In the genomic region with DNA sequence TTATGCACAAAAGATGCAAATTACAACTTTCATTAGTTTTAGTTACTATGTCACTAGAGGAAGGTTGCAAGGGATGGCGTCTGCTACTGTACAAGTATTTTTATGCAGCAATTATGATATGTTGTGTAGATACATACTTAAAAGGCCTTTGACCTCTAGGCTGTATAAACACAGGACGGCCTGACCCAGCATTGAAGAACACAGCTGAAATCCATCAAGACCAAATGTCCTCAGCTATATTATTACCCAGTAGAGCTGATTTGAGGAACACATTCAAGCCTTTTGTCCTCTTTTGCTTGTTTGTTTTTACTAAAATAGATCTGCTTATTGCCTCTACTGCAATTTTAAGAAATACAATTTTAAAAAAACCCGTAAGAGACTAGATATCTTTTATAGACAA, we compare ENCODE assay signal across 22 mouse cellular contexts.
DNase-seq lines count a peak whose midpoint lies in the region; ATAC-seq and TF ChIP-seq lines count a peak whose summit lies in the region.
"Had no signal": no experiment of that assay in that cellular context is flagged by ENCODE, and none has a peak within 500 bp of the region (broad histone marks: within the 10 kb centered on the region; RNA-seq: fewer than 3 reads in every experiment).

No protein-coding gene starts in this region.

- 0 out of 2 replicates have a peak, but pooled peaks have one; percentile 70 for ATAC-seq in kidney, embryonic 16.5 days (ENCODE audit: low FRiP score, low TSS enrichment)
- ATAC-seq in lung, embryonic 14.5 days (ENCODE audit: insufficient read depth): no peak
- no peak for ATAC-seq in midbrain, embryonic 11.5 days (ENCODE audit: low FRiP score)
- ATAC-seq in midbrain, embryonic 14.5 days (ENCODE audit: low FRiP score, low TSS enrichment): no peak
- ATAC-seq: activated CD4-positive, CD25-positive, alpha-beta regulatory T cell, adult 4 months; CD4-positive, CD25-positive, alpha-beta regulatory T cell, adult 4 months; forebrain, embryonic 13.5 days; forebrain, embryonic 15.5 days; Patski had no signal

- no peak overlapping the region for H3K9ac ChIP-seq in kidney, embryonic 16.5 days (replicated peaks; ENCODE audit: low read length)
- no peak overlapping the region for H3K9ac ChIP-seq in lung, embryonic 14.5 days
- no peak overlapping the region for H3K9ac ChIP-seq in midbrain, embryonic 11.5 days (ENCODE audit: low read length)
- H3K9ac ChIP-seq in midbrain, embryonic 14.5 days (replicated peaks; ENCODE audit: low read length): no peak overlapping the region
- H3K9ac ChIP-seq: embryonic facial prominence, embryonic 12.5 days; forebrain, embryonic 13.5 days; forebrain, embryonic 15.5 days had no signal

- no peaks in the 10 kb centered on the region for H3K27me3 ChIP-seq in kidney, embryonic 16.5 days (ENCODE audit: insufficient read depth, low read length)
- H3K27me3 ChIP-seq in lung, embryonic 14.5 days (ENCODE audit: insufficient read depth, low read length): no peaks in the 10 kb centered on the region
- H3K27me3 ChIP-seq in midbrain, embryonic 11.5 days (ENCODE audit: control insufficient read depth, insufficient read depth, low read length): no peaks in the 10 kb centered on the region
- no peaks in the 10 kb centered on the region for H3K27me3 ChIP-seq in midbrain, embryonic 14.5 days (ENCODE audit: control insufficient read depth, insufficient read depth, low read length)
- H3K27me3 ChIP-seq: CH12.LX; embryonic facial prominence, embryonic 12.5 days; forebrain, embryonic 13.5 days; forebrain, embryonic 15.5 days had no signal

- H3K4me3 ChIP-seq in kidney, embryonic 16.5 days (ENCODE audit: low read length): no peak overlapping the region
- H3K4me3 ChIP-seq in lung, embryonic 14.5 days (ENCODE audit: low read depth, low read length): no peak overlapping the region
- H3K4me3 ChIP-seq in midbrain, embryonic 11.5 days (ENCODE audit: low read depth, low read length): no peak overlapping the region
- H3K4me3 ChIP-seq in midbrain, embryonic 14.5 days (replicated peaks; ENCODE audit: low read depth, low read length): no peak overlapping the region
- H3K4me3 ChIP-seq: embryonic facial prominence, embryonic 10.5 days; embryonic facial prominence, embryonic 12.5 days; forebrain, embryonic 13.5 days; forebrain, embryonic 15.5 days had no signal

- H3K36me3 ChIP-seq in kidney, embryonic 16.5 days (ENCODE audit: insufficient read depth, low read length): no peaks in the 10 kb centered on the region
- H3K36me3 ChIP-seq in lung, embryonic 14.5 days (ENCODE audit: insufficient read depth): no peaks in the 10 kb centered on the region
- no peaks in the 10 kb centered on the region for H3K36me3 ChIP-seq in midbrain, embryonic 11.5 days (ENCODE audit: control insufficient read depth, insufficient read depth, low read length)
- no peaks in the 10 kb centered on the region for H3K36me3 ChIP-seq in midbrain, embryonic 14.5 days (ENCODE audit: control insufficient read depth, insufficient read depth, low read length)
- H3K36me3 ChIP-seq: embryonic facial prominence, embryonic 10.5 days; embryonic facial prominence, embryonic 12.5 days; forebrain, embryonic 15.5 days; G1E had no signal

- WGBS in kidney, embryonic 16.5 days: 57% methylated on average over 3 of the region's 3 CpGs
- WGBS in lung, embryonic 14.5 days: 48% methylated on average over 3 of the region's 3 CpGs
- WGBS in midbrain, embryonic 11.5 days: 77% methylated on average over 3 of the region's 3 CpGs
- 86% methylated on average over 3 of the region's 3 CpGs for WGBS in midbrain, embryonic 14.5 days

- H3K9me3 ChIP-seq in kidney, embryonic 16.5 days (ENCODE audit: low read length): no peaks in the 10 kb centered on the region
- H3K9me3 ChIP-seq in lung, embryonic 14.5 days (ENCODE audit: low read depth, low read length): no peaks in the 10 kb centered on the region
- H3K9me3 ChIP-seq in midbrain, embryonic 11.5 days (ENCODE audit: control insufficient read depth, low read length): no peaks in the 10 kb centered on the region
- no peaks in the 10 kb centered on the region for H3K9me3 ChIP-seq in midbrain, embryonic 14.5 days (ENCODE audit: control insufficient read depth, low read length)
- H3K9me3 ChIP-seq: embryonic facial prominence, embryonic 10.5 days; embryonic facial prominence, embryonic 12.5 days; forebrain, embryonic 13.5 days; forebrain, embryonic 15.5 days; G1E had no signal

- no peak overlapping the region for H3K4me2 ChIP-seq in kidney, embryonic 16.5 days (replicated peaks; ENCODE audit: low read depth, low read length)
- no peak overlapping the region for H3K4me2 ChIP-seq in lung, embryonic 14.5 days
- H3K4me2 ChIP-seq in midbrain, embryonic 11.5 days: no peak overlapping the region
- H3K4me2 ChIP-seq in midbrain, embryonic 14.5 days (ENCODE audit: low read length): no peak overlapping the region
- H3K4me2 ChIP-seq: embryonic facial prominence, embryonic 12.5 days; forebrain, embryonic 13.5 days; forebrain, embryonic 15.5 days had no signal

- TF ChIP-seq CTCF in lung, embryonic 14.5 days (IDR thresholded peaks at IDR 0.05; ENCODE audit: low read depth): no peak

- DNase-seq in kidney, postnatal 36 days: no peak
- DNase-seq in lung, embryonic 14.5 days: peak; percentile 28
- no peak for DNase-seq in lung, postnatal 10 days
- peak; percentile 61 for DNase-seq in midbrain, embryonic 11.5 days (ENCODE audit: low spot score, missing footprints)
- no peak for DNase-seq in midbrain, embryonic 14.5 days
- DNase-seq: adrenal gland, adult 8-10 months; adrenal gland, postnatal 14 days; adrenal gland, postnatal 36 days; B cell, adult 2 months; cerebellum, adult 11-12 months; cerebellum, adult 2 months; cerebellum, postnatal 25 days had no signal

- no peaks in the 10 kb centered on the region for H3K4me1 ChIP-seq in kidney, embryonic 16.5 days (ENCODE audit: insufficient read depth, low read length)
- no peaks in the 10 kb centered on the region for H3K4me1 ChIP-seq in lung, embryonic 14.5 days (ENCODE audit: insufficient read depth)
- no peaks in the 10 kb centered on the region for H3K4me1 ChIP-seq in midbrain, embryonic 11.5 days (ENCODE audit: control insufficient read depth, insufficient read depth, low read length)
- H3K4me1 ChIP-seq in midbrain, embryonic 14.5 days (ENCODE audit: control insufficient read depth, insufficient read depth, low read length): no peaks in the 10 kb centered on the region
- H3K4me1 ChIP-seq: embryonic facial prominence, embryonic 10.5 days; embryonic facial prominence, embryonic 12.5 days; forebrain, embryonic 13.5 days; forebrain, embryonic 15.5 days had no signal

- H3K27ac ChIP-seq in kidney, embryonic 16.5 days (ENCODE audit: low read length): no peak overlapping the region
- no peak overlapping the region for H3K27ac ChIP-seq in lung, embryonic 14.5 days (ENCODE audit: low read depth)
- no peak overlapping the region for H3K27ac ChIP-seq in midbrain, embryonic 11.5 days (ENCODE audit: low read depth, low read length)
- H3K27ac ChIP-seq in midbrain, embryonic 14.5 days (replicated peaks; ENCODE audit: low read depth, low read length): no peak overlapping the region
- H3K27ac ChIP-seq: embryonic facial prominence, embryonic 10.5 days; embryonic facial prominence, embryonic 12.5 days; forebrain, embryonic 13.5 days; forebrain, embryonic 15.5 days had no signal

Comparison
In these comparisons a context has a peak if more than half of its experiments do, and no peak if none do; other contexts are left out.
1. DNase-seq: peak in lung, embryonic 14.5 days (single experiment) and midbrain, embryonic 11.5 days (single experiment); none in kidney, postnatal 36 days (0 of 2), lung, postnatal 10 days (single experiment) and midbrain, embryonic 14.5 days (single experiment).